Mouse (Mus musculus) naive thymus-derived CD4-positive, alpha-beta T cell, adult 2 months (primary cell): ENCODE measurements around the gene Sar1a.

ENCODE experiments used
- DNase-seq: peaks from one replicate; pipeline ENCODE4 v3.0.0-alpha.2; 2011; ENCODE audit warnings: low read depth

The Sar1a gene

GRCm38 (mm10) chr10:61734377-61734776, 54.3 kb downstream of the Sar1a start:
- DNase-seq, result peak; percentile 38

- DNase-seq, result no peak
These were observed 56.6 kb downstream of the Sar1a start for GRCm38 (mm10) chr10:61736671-61737078.

GRCm38 (mm10) chr10:61737537-61737936, 57.4 kb downstream of the Sar1a start:
- DNase-seq, result no peak

- DNase-seq, result no peak
These were observed 58.0 kb downstream of the Sar1a start for GRCm38 (mm10) chr10:61738126-61738525.

- no peak for DNase-seq
These were observed 61.2 kb downstream of the Sar1a start for GRCm38 (mm10) chr10:61741306-61741705.

GRCm38 (mm10) chr10:61741873-61742272, 61.8 kb downstream of the Sar1a start:
- no peak for DNase-seq

GRCm38 (mm10) chr10:61742336-61742735, 62.2 kb downstream of the Sar1a start:
- DNase-seq, result no peak
